Comparison of ENCODE assay signal across 14 mouse cellular contexts in the genomic region with DNA sequence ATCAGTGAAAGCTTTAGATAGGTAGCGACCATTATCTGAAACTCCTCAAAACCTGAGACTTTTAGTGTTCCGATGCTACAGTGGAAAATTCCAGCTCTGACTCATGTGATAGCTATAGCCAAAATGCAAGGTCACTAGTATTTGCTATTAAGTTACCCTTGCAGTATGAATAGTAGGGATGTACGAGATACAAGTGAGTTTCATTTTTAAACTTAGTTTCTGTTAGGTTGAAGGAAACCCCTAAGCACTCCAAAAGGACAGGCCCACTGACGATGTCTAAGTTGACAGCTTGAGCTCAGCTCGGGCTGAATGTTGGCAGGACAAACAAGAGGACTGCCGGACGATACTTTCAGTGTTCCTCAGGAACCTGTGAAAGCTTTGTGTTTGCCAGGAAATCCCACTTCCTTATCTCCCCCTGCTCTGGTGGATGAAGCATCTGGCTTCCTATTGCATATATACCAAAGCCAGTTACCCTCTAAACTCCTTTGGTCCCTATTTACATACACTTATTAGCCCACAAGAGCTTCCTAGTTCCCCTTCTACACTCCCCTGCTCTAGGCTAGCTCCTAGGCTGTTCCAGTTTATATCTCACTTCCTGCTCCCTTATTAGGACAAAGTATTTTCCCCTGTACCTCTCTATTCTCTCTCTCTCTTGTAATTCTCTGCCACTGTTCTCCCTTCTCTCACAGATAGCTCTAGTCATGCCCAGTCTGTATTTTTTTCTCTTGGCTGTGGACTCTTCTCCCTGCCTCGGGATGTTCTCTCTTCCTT. TPM values are rescaled to one million over a fixed set of nuclear protein-coding genes. Genes with fewer than 3 reads are reported as not detected.
DNase-seq lines count a peak whose midpoint lies in the region; ATAC-seq and TF ChIP-seq lines count a peak whose summit lies in the region.
"Had no signal": no experiment of that assay in that cellular context is flagged by ENCODE, and none has a peak within 500 bp of the region (broad histone marks: within the 10 kb centered on the region; RNA-seq: fewer than 3 reads in every experiment).

No protein-coding gene starts in this region.

- no peak overlapping the region for H3K4me3 ChIP-seq in spleen, adult 2 months (ENCODE audit: extremely low read depth, insufficient read depth, insufficient read length)
- H3K4me3 ChIP-seq in liver, embryonic 12.5 days, result no peak overlapping the region
- H3K4me3 ChIP-seq: embryonic facial prominence, embryonic 15.5 days; neural tube, embryonic 15.5 days had no signal

- H3K27ac ChIP-seq in spleen, adult 2 months (ENCODE audit: insufficient read depth, low read length), result 0 out of 2 replicates have a peak overlapping the region, but pooled peaks have one; percentile 23
- H3K27ac ChIP-seq in liver, embryonic 12.5 days, result no peak overlapping the region
- H3K27ac ChIP-seq: embryonic facial prominence, embryonic 15.5 days; neural tube, embryonic 15.5 days had no signal

- 45% methylated on average over 8 of the region's 8 CpGs for WGBS in spleen, adult 2 months
- WGBS in liver, embryonic 12.5 days (ENCODE audit: insufficient replicate concordance), result 32% methylated on average over 8 of the region's 8 CpGs

- no peak overlapping the region for H3K9ac ChIP-seq in liver, embryonic 12.5 days
- H3K9ac ChIP-seq: embryonic facial prominence, embryonic 15.5 days; neural tube, embryonic 15.5 days had no signal

- TF ChIP-seq POLR2A in spleen, adult 2 months (IDR thresholded peaks at IDR 0.05; ENCODE audit: low read depth, low read length), result no peak

- 0 out of 2 replicates have a peak overlapping the region, but pooled peaks have one; percentile 7 for H3K4me2 ChIP-seq in liver, embryonic 12.5 days
- H3K4me2 ChIP-seq: embryonic facial prominence, embryonic 15.5 days; neural tube, embryonic 15.5 days had no signal

- no peaks in the 10 kb centered on the region for H3K4me1 ChIP-seq in spleen, adult 2 months (ENCODE audit: control insufficient read depth, insufficient read depth, insufficient read length)
- H3K4me1 ChIP-seq in liver, embryonic 12.5 days, result no peaks in the 10 kb centered on the region
- H3K4me1 ChIP-seq: embryonic facial prominence, embryonic 15.5 days; neural tube, embryonic 15.5 days had no signal

- no peak for TF ChIP-seq CTCF in spleen, adult 2 months (IDR thresholded peaks at IDR 0.05; ENCODE audit: extremely low read depth, insufficient read depth, insufficient read length, insufficient replicate concordance)

- H3K9me3 ChIP-seq in liver, embryonic 12.5 days (replicated peaks), result no peaks in the 10 kb centered on the region
- H3K9me3 ChIP-seq: embryonic facial prominence, embryonic 15.5 days; neural tube, embryonic 15.5 days had no signal

- no peaks in the 10 kb centered on the region for H3K36me3 ChIP-seq in spleen, adult 2 months (ENCODE audit: control insufficient read depth, insufficient read depth, low read length)
- no peaks in the 10 kb centered on the region for H3K36me3 ChIP-seq in liver, embryonic 12.5 days
- H3K36me3 ChIP-seq: embryonic facial prominence, embryonic 15.5 days; neural tube, embryonic 15.5 days had no signal

- no peaks in the 10 kb centered on the region for H3K27me3 ChIP-seq in spleen, adult 2 months (ENCODE audit: control insufficient read depth, insufficient read depth, low read length)
- H3K27me3 ChIP-seq in liver, embryonic 12.5 days (replicated peaks), result no peaks in the 10 kb centered on the region
- H3K27me3 ChIP-seq: embryonic facial prominence, embryonic 15.5 days; neural tube, embryonic 15.5 days had no signal

- peak; percentile 14 for DNase-seq in adrenal gland, postnatal 14 days
- DNase-seq in adrenal gland, adult 2 months, result no peak
- no peak for DNase-seq in spleen, adult 2 months (ENCODE audit: low read depth in 1 of 2, low spot score in 2 of 2)
- no peak for DNase-seq in spleen, postnatal 4 days (ENCODE audit: low spot score in 2 of 2)
- DNase-seq in cerebellum, adult 9-10 months, result no peak
- no peak for DNase-seq in spleen, postnatal 36 days (ENCODE audit: low spot score in 2 of 2)
- DNase-seq in cerebellum, postnatal 4 days (ENCODE audit: low spot score in 2 of 2), result no peak
- DNase-seq: B cell, adult 2 months; cerebellum, adult 11-12 months had no signal

- ATAC-seq in liver, embryonic 12.5 days, result no peak
- ATAC-seq: intestine, embryonic 16.5 days had no signal

RNA-seq across cellular contexts. Expression of a gene that starts 8.0 kb away (rescaled TPM):
- total RNA-seq in adrenal gland, postnatal 14 days (2021), result 0.93 and 2.4 TPM in 2 replicates
- total RNA-seq in adrenal gland, adult 2 months (2021), result 1 to 10 TPM in 1 of 2 experiments, not detected in 1; 1.7 TPM
- polyA plus RNA-seq in adrenal gland, adult 2 months (2012; rRNA removed), result 0.19 TPM in 1 of 2 replicates, not detected in the other
- not detected in 2 replicates for polyA plus RNA-seq in spleen, adult 2 months (2012; rRNA removed)
- polyA plus RNA-seq in liver, embryonic 12.5 days (2016; fragmentation: Nextera tagmentation; extraction: Ambion mirVana), result not detected in 2 replicates
- total RNA-seq: layer of hippocampus, postnatal 14 days had no signal
- polyA plus RNA-seq: embryonic facial prominence, embryonic 15.5 days; intestine, embryonic 16.5 days; neural tube, embryonic 15.5 days had no signal

RNA-seq across cellular contexts. Expression of a gene that starts 18.7 kb away (rescaled TPM):
- 867 and 955 TPM in 2 replicates for total RNA-seq in adrenal gland, postnatal 14 days (2021)
- 1,000 to 10,000 TPM in 1 of 2 experiments, 100 to 1,000 TPM in 1; 994 to 1,003 TPM for total RNA-seq in adrenal gland, adult 2 months (2021)
- 1,344 and 1,354 TPM in 2 replicates for polyA plus RNA-seq in adrenal gland, adult 2 months (2012; rRNA removed)
- polyA plus RNA-seq in spleen, adult 2 months (2012; rRNA removed), result 742 and 822 TPM in 2 replicates
- polyA plus RNA-seq in liver, embryonic 12.5 days (2016; fragmentation: Nextera tagmentation; extraction: Ambion mirVana), result 140 and 142 TPM in 2 replicates

RNA-seq across cellular contexts. Expression of a gene that starts 21.9 kb away (rescaled TPM):
- total RNA-seq in adrenal gland, postnatal 14 days (2021), result not detected in 2 replicates
- total RNA-seq in adrenal gland, adult 2 months (2021), result not detected
- not detected in 2 replicates for polyA plus RNA-seq in adrenal gland, adult 2 months (2012; rRNA removed)
- polyA plus RNA-seq in spleen, adult 2 months (2012; rRNA removed), result not detected in 2 replicates
- polyA plus RNA-seq in liver, embryonic 12.5 days (2016; fragmentation: Nextera tagmentation; extraction: Ambion mirVana), result 0.31 TPM in 1 of 2 replicates, not detected in the other
- total RNA-seq: layer of hippocampus, postnatal 14 days had no signal
- polyA plus RNA-seq: embryonic facial prominence, embryonic 15.5 days; intestine, embryonic 16.5 days; neural tube, embryonic 15.5 days had no signal

RNA-seq across cellular contexts. Expression of a gene that starts 36.9 kb away (rescaled TPM):
- total RNA-seq in adrenal gland, postnatal 14 days (2021), result not detected in 2 replicates
- total RNA-seq in adrenal gland, adult 2 months (2021), result not detected
- polyA plus RNA-seq in adrenal gland, adult 2 months (2012; rRNA removed), result not detected in 2 replicates
- not detected in 2 replicates for polyA plus RNA-seq in spleen, adult 2 months (2012; rRNA removed)
- not detected in 2 replicates for polyA plus RNA-seq in liver, embryonic 12.5 days (2016; fragmentation: Nextera tagmentation; extraction: Ambion mirVana)
- total RNA-seq: layer of hippocampus, postnatal 14 days had no signal
- polyA plus RNA-seq: embryonic facial prominence, embryonic 15.5 days; intestine, embryonic 16.5 days; neural tube, embryonic 15.5 days had no signal

RNA-seq across cellular contexts. Expression of a gene that starts 58.2 kb away (rescaled TPM):
- total RNA-seq in adrenal gland, postnatal 14 days (2021), result 52.6 and 64.7 TPM in 2 replicates
- 10 to 100 TPM in 1 of 2 experiments, 1 to 10 TPM in 1; 7.7 to 81.2 TPM for total RNA-seq in adrenal gland, adult 2 months (2021)
- 1.7 and 2.1 TPM in 2 replicates for polyA plus RNA-seq in adrenal gland, adult 2 months (2012; rRNA removed)
- polyA plus RNA-seq in spleen, adult 2 months (2012; rRNA removed), result not detected in 2 replicates
- not detected in 2 replicates for polyA plus RNA-seq in liver, embryonic 12.5 days (2016; fragmentation: Nextera tagmentation; extraction: Ambion mirVana)
- total RNA-seq: layer of hippocampus, postnatal 14 days had no signal
- polyA plus RNA-seq: embryonic facial prominence, embryonic 15.5 days; neural tube, embryonic 15.5 days had no signal
